Mouse (Mus musculus): Measurements from ENCODE around the gene Nes. TPM values are rescaled to one million over a fixed set of nuclear protein-coding genes. Genes with fewer than 3 reads are reported as not detected.

Nes gene
- polyA plus RNA-seq, 1 experiment from 2014 or later: 14.1 TPM

DNA sequence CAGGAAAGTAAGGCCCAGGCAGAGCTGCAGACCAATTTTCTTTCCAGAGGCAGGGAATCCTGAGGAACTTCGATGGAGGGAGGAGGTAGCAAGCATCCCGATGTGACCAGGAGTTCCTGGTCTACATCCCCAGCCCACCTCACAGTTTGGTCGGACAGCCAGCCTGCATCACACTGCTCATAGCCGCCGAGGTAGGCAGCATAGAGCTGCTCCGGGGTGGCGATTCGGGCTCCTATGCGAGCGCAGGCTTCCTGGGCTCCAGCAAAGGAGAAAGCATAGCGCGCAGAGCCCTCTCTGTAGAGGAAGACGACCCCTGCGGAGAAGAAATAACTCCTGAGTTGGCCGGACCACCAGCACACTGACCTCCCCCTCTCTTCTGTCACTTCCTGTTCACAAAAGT is 25.5 kb downstream of the Nes start:
- H3K4me1 ChIP-seq (ENCODE audit: control insufficient read depth, insufficient read depth, low read length): peaks cover 26% of the 10 kb centered on the region
- 2% methylated on average over 15 of the region's 15 CpGs for WGBS
- H3K9ac ChIP-seq (ENCODE audit: low read depth, low read length): no peak overlapping the region
- H3K36me3 ChIP-seq (ENCODE audit: control insufficient read depth, insufficient read depth, low read length): no peaks in the 10 kb centered on the region
- ATAC-seq: no peak
- peak overlapping the region; percentile 46 for H3K4me3 ChIP-seq (ENCODE audit: low read depth, low read length)
- no peaks in the 10 kb centered on the region for H3K9me3 ChIP-seq (replicated peaks; ENCODE audit: control insufficient read depth, low read length, poor library complexity, severe bottlenecking)
- H3K27me3 ChIP-seq (ENCODE audit: control insufficient read depth, insufficient read depth, low read depth, low read length): peaks cover 82% of the 10 kb centered on the region
- no peak overlapping the region for H3K27ac ChIP-seq (ENCODE audit: low read length)
- peak overlapping the region; percentile 87 for H3K4me2 ChIP-seq (ENCODE audit: low read length)

DNA sequence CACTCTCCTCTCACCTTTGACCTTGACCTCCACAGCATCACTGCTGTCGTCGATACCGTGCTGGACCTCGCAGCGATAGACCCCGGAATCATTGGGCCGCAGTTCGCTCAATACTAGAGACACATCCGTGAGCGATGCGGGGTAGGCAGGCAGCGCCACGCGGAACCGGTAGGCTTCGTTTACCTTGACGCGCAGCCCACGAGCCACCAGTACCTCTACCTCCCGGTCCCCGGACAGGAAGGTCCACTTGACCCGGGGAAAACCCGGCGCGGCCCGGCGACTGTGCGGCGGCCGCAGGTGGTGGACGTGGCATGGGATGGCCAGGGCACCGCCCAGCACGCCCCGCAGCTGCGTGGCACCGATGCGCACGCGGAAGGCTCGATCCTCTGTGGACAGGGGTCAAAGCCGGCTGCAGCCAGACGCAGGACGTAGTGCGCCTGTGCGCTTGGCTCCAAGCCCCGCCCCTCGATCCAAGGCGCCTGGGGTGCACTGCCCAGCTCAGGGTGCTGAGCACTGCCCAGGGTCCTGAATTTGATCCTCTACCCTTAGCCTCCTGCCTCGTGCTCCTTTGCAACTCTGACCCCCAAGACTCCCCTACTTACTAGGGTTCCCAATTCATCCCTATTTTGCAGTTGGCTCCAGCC is 26.2 kb downstream of the Nes start:
- peaks cover 87% of the 10 kb centered on the region for H3K27me3 ChIP-seq (ENCODE audit: control insufficient read depth, insufficient read depth, low read depth, low read length)
- peak overlapping the region; percentile 46 for H3K4me3 ChIP-seq (ENCODE audit: low read depth, low read length)
- H3K4me2 ChIP-seq (ENCODE audit: low read length): peak overlapping the region; percentile 87
- 1% methylated on average over 49 of the region's 49 CpGs for WGBS
- H3K36me3 ChIP-seq (ENCODE audit: control insufficient read depth, insufficient read depth, low read length): no peaks in the 10 kb centered on the region
- ATAC-seq: no peak
- H3K9me3 ChIP-seq (replicated peaks; ENCODE audit: control insufficient read depth, low read length, poor library complexity, severe bottlenecking): no peaks in the 10 kb centered on the region
- H3K4me1 ChIP-seq (ENCODE audit: control insufficient read depth, insufficient read depth, low read length): peaks cover 28% of the 10 kb centered on the region
- peak overlapping the region; percentile 64 for H3K9ac ChIP-seq (ENCODE audit: low read depth, low read length)
- no peak overlapping the region for H3K27ac ChIP-seq (ENCODE audit: low read length)

DNA sequence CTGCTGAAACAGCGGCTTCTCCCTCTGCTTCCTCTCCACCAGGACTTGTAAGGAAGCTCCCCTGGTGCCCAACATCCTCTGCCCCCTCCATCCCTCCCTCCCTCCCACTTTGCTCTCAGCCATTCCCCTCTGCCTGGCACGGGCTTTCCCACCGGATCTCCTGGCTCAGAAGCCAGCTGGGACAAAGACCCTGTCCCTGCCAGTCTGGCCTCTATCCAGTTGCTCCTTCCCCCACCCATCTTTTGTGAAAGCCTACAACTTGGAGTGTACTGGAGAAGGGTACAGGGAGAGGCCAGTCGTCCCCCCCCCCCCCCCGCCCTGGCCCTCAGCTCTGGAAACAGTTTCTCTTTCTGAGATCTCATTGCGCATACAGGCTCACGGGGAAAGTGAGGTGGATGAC is 27.9 kb downstream of the Nes start:
- peaks cover 29% of the 10 kb centered on the region for H3K4me1 ChIP-seq (ENCODE audit: control insufficient read depth, insufficient read depth, low read length)
- H3K4me3 ChIP-seq (ENCODE audit: low read depth, low read length): peak overlapping the region; percentile 45
- no peaks in the 10 kb centered on the region for H3K9me3 ChIP-seq (replicated peaks; ENCODE audit: control insufficient read depth, low read length, poor library complexity, severe bottlenecking)
- ATAC-seq: peak; percentile 55; the same call in 1 of the 2 replicates
- WGBS: 4% methylated on average over 6 of the region's 7 CpGs
- H3K9ac ChIP-seq (ENCODE audit: low read depth, low read length): no peak overlapping the region
- H3K27ac ChIP-seq (ENCODE audit: low read length): no peak overlapping the region; the same call in 1 of the 2 replicates
- peaks cover 86% of the 10 kb centered on the region for H3K27me3 ChIP-seq (ENCODE audit: control insufficient read depth, insufficient read depth, low read depth, low read length)
- no peaks in the 10 kb centered on the region for H3K36me3 ChIP-seq (ENCODE audit: control insufficient read depth, insufficient read depth, low read length)
- H3K4me2 ChIP-seq (ENCODE audit: low read length): no peak overlapping the region

- Histone ChIP-seq H3K9ac (ENCODE audit: low read depth, low read length) (peak overlapping the region; percentile 55), H3K27me3 (ENCODE audit: control insufficient read depth, insufficient read depth, low read depth, low read length) (peaks cover 81% of the 10 kb centered on the region), H3K9me3 (replicated peaks; ENCODE audit: control insufficient read depth, low read length, poor library complexity, severe bottlenecking) (no peaks in the 10 kb centered on the region), H3K4me3 (ENCODE audit: low read depth, low read length) (peak overlapping the region; percentile 45), H3K36me3 (ENCODE audit: control insufficient read depth, insufficient read depth, low read length) (no peaks in the 10 kb centered on the region), H3K27ac (ENCODE audit: low read length) (peak overlapping the region; percentile 50), H3K4me2 (ENCODE audit: low read length) (peak overlapping the region; percentile 91), H3K4me1 (ENCODE audit: control insufficient read depth, insufficient read depth, low read length) (peaks cover 29% of the 10 kb centered on the region)
- under 1% methylated on average over 38 of the region's 38 CpGs for WGBS
- ATAC-seq: no peak
These were observed 28.5 kb downstream of the Nes start for GRCm38 (mm10) chr3:87999243-87999895.

- Histone ChIP-seq H3K4me2 (ENCODE audit: low read length) (peak within 1 kb of the TSS; percentile 91), H3K9ac (ENCODE audit: low read depth, low read length) (peak within 1 kb of the TSS; percentile 55), H3K4me1 (ENCODE audit: control insufficient read depth, insufficient read depth, low read length) (peaks cover 29% of the 10 kb centered on the region), H3K27me3 (ENCODE audit: control insufficient read depth, insufficient read depth, low read depth, low read length) (peaks cover 74% of the 10 kb centered on the region), H3K9me3 (replicated peaks; ENCODE audit: control insufficient read depth, low read length, poor library complexity, severe bottlenecking) (no peaks in the 10 kb centered on the region), H3K4me3 (ENCODE audit: low read depth, low read length) (peak within 1 kb of the TSS; percentile 45), H3K27ac (ENCODE audit: low read length) (peak within 1 kb of the TSS; percentile 50), H3K36me3 (ENCODE audit: control insufficient read depth, insufficient read depth, low read length) (no peaks in the 10 kb centered on the region)
- under 1% methylated on average over 36 of the region's 39 CpGs for WGBS
- peak; percentile 12; the same call in 1 of the 2 replicates for ATAC-seq
These were observed 29.3 kb downstream of the Nes start, which contains the start of gene Bcan for GRCm38 (mm10) chr3:88000181-88000580. TSS of gene Bcan (minus strand) at chr3:88000230.

DNA sequence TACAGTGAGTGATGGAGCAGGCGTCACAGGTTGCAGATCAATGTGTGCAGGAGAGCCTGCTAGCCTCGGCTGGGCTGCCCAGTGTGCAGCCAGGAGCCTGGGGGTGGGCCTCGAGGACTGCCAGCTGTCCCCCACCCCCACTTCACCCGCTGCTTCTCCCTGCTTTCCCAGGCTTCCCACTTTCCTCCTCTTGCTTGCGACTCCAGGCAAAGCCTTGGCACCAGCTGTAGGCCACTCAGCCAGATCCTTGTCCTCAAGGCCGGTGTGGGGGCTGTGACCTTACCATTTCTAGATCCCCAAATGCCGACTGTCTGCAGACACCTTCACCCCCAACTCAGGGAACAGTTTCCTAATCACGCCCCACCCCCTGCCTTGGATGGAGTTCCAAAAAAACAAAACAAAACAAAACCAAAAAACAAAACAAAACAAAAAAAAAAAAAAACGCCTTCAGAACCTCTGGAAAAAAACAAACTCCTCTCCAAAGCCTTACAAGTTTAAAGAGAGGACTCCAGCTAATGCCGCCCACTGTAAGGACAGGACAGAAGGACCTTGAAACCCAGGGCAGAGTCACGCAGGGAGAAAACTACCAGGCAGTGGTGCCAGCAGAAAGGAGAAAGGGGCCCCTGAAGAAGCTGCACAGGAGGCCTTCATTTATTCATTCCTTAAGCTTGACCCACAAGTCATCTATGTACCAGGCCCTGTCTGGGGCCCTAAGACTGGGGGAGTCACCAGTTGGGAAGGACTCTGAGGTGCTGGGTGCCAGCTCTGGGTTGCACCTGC is 30.1 kb downstream of the Nes start:
- Histone ChIP-seq H3K4me2 (ENCODE audit: low read length) (peak overlapping the region; percentile 91), H3K36me3 (ENCODE audit: control insufficient read depth, insufficient read depth, low read length) (no peaks in the 10 kb centered on the region), H3K9ac (ENCODE audit: low read depth, low read length) (peak overlapping the region; percentile 55; the same call in 1 of the 2 replicates), H3K4me3 (ENCODE audit: low read depth, low read length) (peak overlapping the region; percentile 45), H3K27ac (ENCODE audit: low read length) (no peak overlapping the region), H3K27me3 (ENCODE audit: control insufficient read depth, insufficient read depth, low read depth, low read length) (peaks cover 65% of the 10 kb centered on the region), H3K9me3 (replicated peaks; ENCODE audit: control insufficient read depth, low read length, poor library complexity, severe bottlenecking) (no peaks in the 10 kb centered on the region), H3K4me1 (ENCODE audit: control insufficient read depth, insufficient read depth, low read length) (peaks cover 29% of the 10 kb centered on the region)
- no peak for ATAC-seq
- WGBS: 13% methylated on average over 11 of the region's 11 CpGs

DNA sequence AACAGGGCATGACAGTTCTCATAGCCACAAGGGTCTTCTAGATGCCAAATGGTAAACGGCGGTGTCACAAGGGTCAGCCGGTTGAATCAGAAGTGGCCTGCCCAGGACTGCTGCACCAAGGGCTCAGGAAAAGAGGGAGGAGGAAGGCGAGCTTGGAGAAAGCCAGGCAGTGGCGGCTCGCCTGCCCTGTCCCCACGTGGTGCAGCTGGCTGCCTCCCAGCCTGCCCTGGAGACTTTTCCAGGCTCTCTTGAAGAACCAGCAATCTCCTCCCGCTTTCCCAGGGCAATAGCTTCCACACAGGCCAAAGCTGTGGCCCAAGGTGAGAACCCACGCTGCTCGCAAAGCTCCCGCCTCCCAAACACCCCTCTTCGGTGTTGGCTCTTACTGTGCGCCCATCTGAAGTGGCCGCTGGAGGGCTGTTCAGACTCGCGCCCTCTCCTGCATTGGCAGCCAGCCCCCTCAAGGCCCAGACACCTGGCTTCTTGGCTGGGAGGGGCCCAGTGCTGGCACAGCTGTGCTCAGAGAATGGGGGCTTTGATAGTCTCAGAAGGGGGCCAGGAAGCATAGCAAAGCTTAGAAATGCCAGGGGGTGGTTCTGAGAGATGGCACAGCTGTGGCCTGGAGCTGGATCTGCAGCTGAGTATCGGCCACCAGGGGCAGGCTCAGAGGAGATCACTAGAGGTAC is 31.6 kb downstream of the Nes start:
- Histone ChIP-seq H3K4me3 (ENCODE audit: low read depth, low read length) (no peak overlapping the region), H3K4me2 (ENCODE audit: low read length) (peak overlapping the region; percentile 18), H3K9ac (ENCODE audit: low read depth, low read length) (no peak overlapping the region), H3K36me3 (ENCODE audit: control insufficient read depth, insufficient read depth, low read length) (no peaks in the 10 kb centered on the region), H3K27me3 (ENCODE audit: control insufficient read depth, insufficient read depth, low read depth, low read length) (peaks cover 53% of the 10 kb centered on the region), H3K9me3 (replicated peaks; ENCODE audit: control insufficient read depth, low read length, poor library complexity, severe bottlenecking) (no peaks in the 10 kb centered on the region), H3K27ac (ENCODE audit: low read length) (peak overlapping the region; percentile 18; the same call in 1 of the 2 replicates), H3K4me1 (ENCODE audit: control insufficient read depth, insufficient read depth, low read length) (peaks cover 20% of the 10 kb centered on the region)
- 5% methylated on average over 17 of the region's 17 CpGs for WGBS
- peak; percentile 52 for ATAC-seq

DNA sequence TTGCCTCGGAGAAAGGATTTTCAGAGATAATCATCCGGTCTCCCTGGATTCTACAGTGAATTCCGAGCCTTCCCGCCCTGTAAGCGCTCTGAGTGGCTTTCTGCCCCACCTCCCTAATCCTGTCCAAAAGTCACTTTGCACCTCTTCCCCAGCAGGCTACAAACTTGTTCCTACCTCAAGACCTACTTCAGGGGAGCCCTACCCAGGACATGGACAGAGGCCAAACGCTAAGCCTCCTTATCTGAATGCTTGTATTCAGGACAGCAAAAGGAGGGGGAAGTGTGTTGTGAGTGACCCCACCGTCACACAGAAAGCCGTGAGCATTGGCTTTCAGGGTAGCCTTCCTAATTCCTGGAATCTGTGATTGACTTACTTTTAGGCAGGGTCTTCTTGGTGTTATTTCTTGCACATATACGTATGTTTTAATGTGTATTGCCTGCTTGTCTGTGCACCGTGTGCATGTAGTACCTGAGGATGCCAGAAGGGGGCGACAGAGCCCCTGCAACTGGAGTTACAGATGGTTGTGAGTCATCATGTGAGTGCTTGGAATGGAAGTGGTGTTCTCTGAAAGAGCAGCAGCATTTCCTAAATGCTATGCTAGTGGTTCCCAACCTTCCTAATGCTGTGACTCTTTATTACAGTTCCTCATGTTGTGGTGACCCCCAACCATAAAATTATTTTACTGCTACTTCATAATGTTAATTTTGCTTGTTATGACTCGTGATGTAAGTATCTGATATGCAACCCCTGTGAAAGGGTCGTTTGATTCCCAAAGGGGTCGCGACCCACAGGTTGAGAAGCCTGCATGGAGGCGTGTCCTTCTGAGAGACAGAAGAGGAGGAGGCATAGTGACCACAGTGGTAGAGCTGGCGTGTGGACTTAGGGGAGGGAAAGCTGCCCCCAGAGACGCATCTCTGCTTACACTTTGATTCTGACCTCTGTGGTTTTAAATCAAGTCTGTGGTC is 35.2 kb downstream of the Nes start:
- 0 out of 2 replicates have a peak, but pooled peaks cover 3% of the 10 kb centered on the region for H3K4me1 ChIP-seq (ENCODE audit: control insufficient read depth, insufficient read depth, low read length)

More for the DNA sequence above, 35.2 kb downstream of the Nes start:
- Histone ChIP-seq H3K27ac (ENCODE audit: low read length) (no peak overlapping the region), H3K9me3 (replicated peaks; ENCODE audit: control insufficient read depth, low read length, poor library complexity, severe bottlenecking) (no peaks in the 10 kb centered on the region), H3K4me2 (ENCODE audit: low read length) (no peak overlapping the region), H3K4me3 (ENCODE audit: low read depth, low read length) (no peak overlapping the region), H3K9ac (ENCODE audit: low read depth, low read length) (no peak overlapping the region), H3K27me3 (ENCODE audit: control insufficient read depth, insufficient read depth, low read depth, low read length) (peaks cover 19% of the 10 kb centered on the region), H3K36me3 (ENCODE audit: control insufficient read depth, insufficient read depth, low read length) (no peaks in the 10 kb centered on the region)
- 83% methylated on average over 18 of the region's 18 CpGs for WGBS
- no peak for ATAC-seq
